Mouse (Mus musculus): ENCODE measurements around the gene Ddx54. TPM values are rescaled to one million over a fixed set of nuclear protein-coding genes. Genes with fewer than 3 reads are reported as not detected.

The Ddx54 gene
- polyA plus RNA-seq, 1 experiment from 2014 or later: 19.9 TPM

GRCm38 (mm10) chr5:120566681-120567252, 45.8 kb upstream of the Ddx54 start:
- 50% methylated on average over 9 of the region's 9 CpGs for WGBS

GRCm38 (mm10) chr5:120567253-120567701, 45.3 kb upstream of the Ddx54 start:
- H3K9ac ChIP-seq (ENCODE audit: low read depth, low read length): no peak overlapping the region
- peak overlapping the region; percentile 50 for H3K27ac ChIP-seq (ENCODE audit: low read depth, low read length)
- H3K4me2 ChIP-seq (replicated peaks; ENCODE audit: low read depth): no peak overlapping the region
- H3K4me3 ChIP-seq (ENCODE audit: low read depth, low read length): no peak overlapping the region
- H3K9me3 ChIP-seq (ENCODE audit: control insufficient read depth): no peaks in the 10 kb centered on the region
- peaks cover 20% of the 10 kb centered on the region for H3K4me1 ChIP-seq (replicated peaks; ENCODE audit: control insufficient read depth, insufficient read depth, low read length)
- no peak for ATAC-seq
- H3K36me3 ChIP-seq (ENCODE audit: control insufficient read depth, insufficient read depth): peaks cover 5% of the 10 kb centered on the region; the same call in 1 of the 2 replicates
- WGBS: 47% methylated on average over 21 of the region's 21 CpGs
- no peak for TF ChIP-seq CTCF (IDR thresholded peaks at IDR 0.05; ENCODE audit: low read depth)
- no peaks in the 10 kb centered on the region for H3K27me3 ChIP-seq (replicated peaks; ENCODE audit: control insufficient read depth, insufficient read depth, low read length)

More at GRCm38 (mm10) chr5:120566681-120567252, 45.8 kb upstream of the Ddx54 start:
- Histone ChIP-seq H3K4me3 (ENCODE audit: low read depth, low read length) (no peak overlapping the region), H3K27ac (ENCODE audit: low read depth, low read length) (peak overlapping the region; percentile 50), H3K36me3 (ENCODE audit: control insufficient read depth, insufficient read depth) (peaks cover 4% of the 10 kb centered on the region; the same call in 1 of the 2 replicates), H3K4me2 (replicated peaks; ENCODE audit: low read depth) (no peak overlapping the region), H3K4me1 (replicated peaks; ENCODE audit: control insufficient read depth, insufficient read depth, low read length) (peaks cover 20% of the 10 kb centered on the region), H3K9me3 (ENCODE audit: control insufficient read depth) (no peaks in the 10 kb centered on the region), H3K27me3 (replicated peaks; ENCODE audit: control insufficient read depth, insufficient read depth, low read length) (no peaks in the 10 kb centered on the region), H3K9ac (ENCODE audit: low read depth, low read length) (no peak overlapping the region)
- ATAC-seq: no peak
- no peak for TF ChIP-seq CTCF (IDR thresholded peaks at IDR 0.05; ENCODE audit: low read depth)

GRCm38 (mm10) chr5:120567761-120568211, 44.8 kb upstream of the Ddx54 start:
- Histone ChIP-seq H3K27me3 (replicated peaks; ENCODE audit: control insufficient read depth, insufficient read depth, low read length) (no peaks in the 10 kb centered on the region), H3K4me2 (replicated peaks; ENCODE audit: low read depth) (no peak overlapping the region), H3K9ac (ENCODE audit: low read depth, low read length) (no peak overlapping the region), H3K9me3 (ENCODE audit: control insufficient read depth) (no peaks in the 10 kb centered on the region), H3K4me1 (replicated peaks; ENCODE audit: control insufficient read depth, insufficient read depth, low read length) (peaks cover 20% of the 10 kb centered on the region), H3K4me3 (ENCODE audit: low read depth, low read length) (no peak overlapping the region), H3K36me3 (ENCODE audit: control insufficient read depth, insufficient read depth) (peaks cover 5% of the 10 kb centered on the region; the same call in 1 of the 2 replicates), H3K27ac (ENCODE audit: low read depth, low read length) (peak overlapping the region; percentile 50)
- no peak for TF ChIP-seq CTCF (IDR thresholded peaks at IDR 0.05; ENCODE audit: low read depth)
- ATAC-seq: no peak
- 75% methylated on average over 14 of the region's 14 CpGs for WGBS

GRCm38 (mm10) chr5:120568336-120568768, 44.2 kb upstream of the Ddx54 start:
- TF ChIP-seq CTCF (IDR thresholded peaks at IDR 0.05; ENCODE audit: low read depth): no peak
- Histone ChIP-seq H3K36me3 (ENCODE audit: control insufficient read depth, insufficient read depth) (peaks cover 11% of the 10 kb centered on the region), H3K27ac (ENCODE audit: low read depth, low read length) (no peak overlapping the region), H3K9me3 (ENCODE audit: control insufficient read depth) (no peaks in the 10 kb centered on the region), H3K4me2 (replicated peaks; ENCODE audit: low read depth) (no peak overlapping the region), H3K4me3 (ENCODE audit: low read depth, low read length) (no peak overlapping the region), H3K27me3 (replicated peaks; ENCODE audit: control insufficient read depth, insufficient read depth, low read length) (no peaks in the 10 kb centered on the region), H3K4me1 (replicated peaks; ENCODE audit: control insufficient read depth, insufficient read depth, low read length) (peaks cover 20% of the 10 kb centered on the region), H3K9ac (ENCODE audit: low read depth, low read length) (no peak overlapping the region)
- WGBS: 65% methylated on average over 9 of the region's 9 CpGs
- no peak for ATAC-seq

GRCm38 (mm10) chr5:120568964-120569363, 43.6 kb upstream of the Ddx54 start:
- H3K9me3 ChIP-seq (ENCODE audit: control insufficient read depth): no peaks in the 10 kb centered on the region
- peak overlapping the region; percentile 46; the same call in 1 of the 2 replicates for H3K27ac ChIP-seq (ENCODE audit: low read depth, low read length)
- no peaks in the 10 kb centered on the region for H3K27me3 ChIP-seq (replicated peaks; ENCODE audit: control insufficient read depth, insufficient read depth, low read length)
- TF ChIP-seq CTCF (IDR thresholded peaks at IDR 0.05; ENCODE audit: low read depth): no peak
- ATAC-seq: no peak
- H3K4me3 ChIP-seq (ENCODE audit: low read depth, low read length): no peak overlapping the region
- no peak overlapping the region for H3K9ac ChIP-seq (ENCODE audit: low read depth, low read length)
- WGBS: 73% methylated on average over 4 of the region's 4 CpGs
- peaks cover 18% of the 10 kb centered on the region for H3K4me1 ChIP-seq (replicated peaks; ENCODE audit: control insufficient read depth, insufficient read depth, low read length)
- peaks cover 13% of the 10 kb centered on the region for H3K36me3 ChIP-seq (ENCODE audit: control insufficient read depth, insufficient read depth)
- no peak overlapping the region for H3K4me2 ChIP-seq (replicated peaks; ENCODE audit: low read depth)

GRCm38 (mm10) chr5:120569791-120570190, 42.7 kb upstream of the Ddx54 start:
- no peak for ATAC-seq
- H3K9ac ChIP-seq (ENCODE audit: low read depth, low read length): no peak overlapping the region
- H3K4me2 ChIP-seq (replicated peaks; ENCODE audit: low read depth): no peak overlapping the region
- H3K4me3 ChIP-seq (ENCODE audit: low read depth, low read length): no peak overlapping the region
- no peak overlapping the region for H3K27ac ChIP-seq (ENCODE audit: low read depth, low read length)
- H3K9me3 ChIP-seq (ENCODE audit: control insufficient read depth): no peaks in the 10 kb centered on the region
- peaks cover 14% of the 10 kb centered on the region for H3K36me3 ChIP-seq (ENCODE audit: control insufficient read depth, insufficient read depth)
- peaks cover 18% of the 10 kb centered on the region for H3K4me1 ChIP-seq (replicated peaks; ENCODE audit: control insufficient read depth, insufficient read depth, low read length)
- 88% methylated on average over 3 of the region's 3 CpGs for WGBS
- TF ChIP-seq CTCF (IDR thresholded peaks at IDR 0.05; ENCODE audit: low read depth): no peak
- no peaks in the 10 kb centered on the region for H3K27me3 ChIP-seq (replicated peaks; ENCODE audit: control insufficient read depth, insufficient read depth, low read length)
